Mouse (Mus musculus): Measurements from ENCODE around the gene Lsg1. TPM values are rescaled to one million over a fixed set of nuclear protein-coding genes. Genes with fewer than 3 reads are reported as not detected.

Gene Lsg1
- polyA plus RNA-seq, 1 experiment from 2014 or later, result 69.7 TPM

GRCm38 (mm10) chr16:30596959-30597681, 9.7 kb upstream of the Lsg1 start:
- Histone ChIP-seq H3K36me3 (ENCODE audit: poor library complexity, severe bottlenecking) (no peaks in the 10 kb centered on the region), H3K27ac (no peak overlapping the region; the same call in 1 of the 2 replicates), H3K4me1 (peaks cover 46% of the 10 kb centered on the region), H3K27me3 (peaks cover 62% of the 10 kb centered on the region), H3K9ac (peak overlapping the region; percentile 43), H3K9me3 (replicated peaks) (no peaks in the 10 kb centered on the region; the same call in 1 of the 2 replicates), H3K4me3 (peak overlapping the region; percentile 19; the same call in 1 of the 2 replicates), H3K4me2 (peak overlapping the region; percentile 53)
- WGBS, result 12% methylated on average over 16 of the region's 16 CpGs
- peak; percentile 58 for ATAC-seq

- Histone ChIP-seq H3K4me2 (no peak overlapping the region), H3K36me3 (ENCODE audit: poor library complexity, severe bottlenecking) (no peaks in the 10 kb centered on the region), H3K27ac (no peak overlapping the region), H3K9ac (no peak overlapping the region), H3K4me3 (no peak overlapping the region), H3K9me3 (replicated peaks) (no peaks in the 10 kb centered on the region), H3K27me3 (peaks cover 51% of the 10 kb centered on the region), H3K4me1 (peaks cover 36% of the 10 kb centered on the region)
- ATAC-seq, result peak; percentile 67; the same call in 1 of the 2 replicates
- WGBS, result 26% methylated on average over 14 of the region's 14 CpGs
These were observed 8.6 kb upstream of the Lsg1 start for GRCm38 (mm10) chr16:30595835-30596557.

DNA sequence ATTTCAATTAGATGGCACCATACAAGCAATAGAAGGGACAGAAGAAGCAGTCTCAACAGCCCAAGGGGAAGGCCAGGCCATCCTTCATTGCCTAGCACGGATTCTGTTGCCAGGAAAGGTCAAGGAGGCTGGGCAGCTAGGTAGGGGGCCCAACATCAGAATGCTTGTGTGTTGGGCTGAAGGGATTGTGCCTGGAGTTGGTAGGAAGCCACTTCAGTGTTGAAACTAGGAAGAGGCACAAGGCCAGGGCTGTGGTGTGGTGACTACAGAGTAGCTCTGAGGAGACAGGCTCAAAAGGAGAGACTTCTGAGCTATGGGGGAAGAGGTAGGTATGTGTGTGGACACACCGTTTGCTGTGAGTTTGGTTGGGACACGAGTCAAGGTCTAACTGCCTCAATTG, 8.0 kb upstream of the Lsg1 start:
- Histone ChIP-seq H3K4me2 (no peak overlapping the region), H3K36me3 (ENCODE audit: poor library complexity, severe bottlenecking) (no peaks in the 10 kb centered on the region), H3K9me3 (replicated peaks) (no peaks in the 10 kb centered on the region), H3K4me1 (peaks cover 29% of the 10 kb centered on the region), H3K27me3 (peaks cover 45% of the 10 kb centered on the region), H3K9ac (no peak overlapping the region), H3K4me3 (no peak overlapping the region), H3K27ac (no peak overlapping the region)
- no peak for ATAC-seq
- WGBS, result 51% methylated on average over 3 of the region's 3 CpGs

DNA sequence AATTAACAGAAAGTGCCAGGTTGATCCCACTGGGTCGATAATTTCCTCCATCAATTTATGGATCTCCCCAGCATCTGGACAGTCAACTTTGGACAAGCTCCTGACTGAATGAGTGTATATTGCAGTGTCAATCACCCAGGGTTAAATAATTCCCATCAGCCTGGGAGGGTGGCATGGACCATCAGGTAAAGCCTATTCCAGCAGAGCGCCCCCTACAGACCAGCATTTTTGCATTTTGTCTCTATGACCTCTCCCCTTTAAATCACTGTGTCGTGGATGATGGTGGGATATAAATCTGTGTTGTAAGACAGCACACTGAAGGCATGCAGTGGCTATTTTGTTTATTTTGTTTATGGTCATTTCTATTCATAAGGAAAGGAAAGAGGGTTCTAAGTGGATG, 4.6 kb upstream of the Lsg1 start:
- Histone ChIP-seq H3K4me3 (no peak overlapping the region), H3K9ac (no peak overlapping the region), H3K27me3 (peaks cover 23% of the 10 kb centered on the region), H3K4me1 (peaks cover 15% of the 10 kb centered on the region; the same call in 1 of the 2 replicates), H3K9me3 (replicated peaks) (no peaks in the 10 kb centered on the region), H3K27ac (no peak overlapping the region), H3K4me2 (no peak overlapping the region), H3K36me3 (ENCODE audit: poor library complexity, severe bottlenecking) (no peaks in the 10 kb centered on the region)
- ATAC-seq, result no peak
- 48% methylated on average over 3 of the region's 3 CpGs for WGBS

DNA sequence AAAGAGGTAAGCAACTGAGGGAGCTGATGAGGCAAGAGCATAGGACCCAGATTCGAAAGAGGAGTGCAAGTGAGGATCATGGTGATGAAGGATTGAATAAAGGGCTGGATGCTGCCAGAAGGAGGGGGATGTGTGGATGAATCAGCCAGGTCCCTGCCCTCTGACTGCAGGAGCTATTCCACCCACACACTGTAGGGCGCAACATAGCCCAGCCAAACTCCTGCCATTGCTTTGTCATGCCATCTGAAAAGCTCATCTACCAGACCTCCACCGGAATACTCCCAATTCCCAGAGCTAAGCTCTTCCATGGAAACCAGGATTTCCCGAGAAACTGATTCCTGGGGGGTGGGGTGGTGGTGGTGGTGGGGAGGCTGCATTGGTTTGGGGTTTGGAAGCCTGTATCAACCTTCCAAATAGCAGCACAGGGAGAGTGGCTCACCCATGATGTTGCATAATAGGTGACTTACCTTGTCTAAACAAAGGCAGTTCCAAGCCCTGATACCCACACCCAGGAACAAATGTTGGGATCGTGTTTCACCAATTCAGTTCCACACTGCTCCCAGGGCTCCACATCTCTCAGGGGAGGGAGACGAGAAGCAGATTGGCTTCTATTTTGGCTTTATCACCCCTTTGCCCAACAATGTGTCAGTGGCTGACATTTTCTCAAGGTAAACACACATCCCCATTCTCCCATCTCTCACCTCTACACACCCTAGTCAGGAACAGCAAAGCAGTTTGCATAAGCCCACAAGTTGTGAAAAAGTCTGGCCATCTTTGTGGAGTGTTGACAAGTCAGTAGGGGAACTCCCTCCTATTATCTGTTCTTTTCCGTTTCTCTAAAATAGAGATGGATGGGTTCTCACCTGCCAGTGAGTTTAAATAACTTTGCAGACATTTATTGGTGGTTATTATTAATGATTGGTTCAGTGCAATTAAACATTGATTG, 3.1 kb upstream of the Lsg1 start:
- WGBS, result 44% methylated on average over 7 of the region's 7 CpGs
- Histone ChIP-seq H3K27ac (no peak overlapping the region), H3K9me3 (replicated peaks) (no peaks in the 10 kb centered on the region), H3K4me3 (no peak overlapping the region), H3K4me1 (peaks cover 12% of the 10 kb centered on the region), H3K36me3 (ENCODE audit: poor library complexity, severe bottlenecking) (0 out of 2 replicates have a peak, but pooled peaks cover under 1% of the 10 kb centered on the region), H3K27me3 (peaks cover 19% of the 10 kb centered on the region), H3K9ac (no peak overlapping the region), H3K4me2 (no peak overlapping the region)
- ATAC-seq, result no peak

DNA sequence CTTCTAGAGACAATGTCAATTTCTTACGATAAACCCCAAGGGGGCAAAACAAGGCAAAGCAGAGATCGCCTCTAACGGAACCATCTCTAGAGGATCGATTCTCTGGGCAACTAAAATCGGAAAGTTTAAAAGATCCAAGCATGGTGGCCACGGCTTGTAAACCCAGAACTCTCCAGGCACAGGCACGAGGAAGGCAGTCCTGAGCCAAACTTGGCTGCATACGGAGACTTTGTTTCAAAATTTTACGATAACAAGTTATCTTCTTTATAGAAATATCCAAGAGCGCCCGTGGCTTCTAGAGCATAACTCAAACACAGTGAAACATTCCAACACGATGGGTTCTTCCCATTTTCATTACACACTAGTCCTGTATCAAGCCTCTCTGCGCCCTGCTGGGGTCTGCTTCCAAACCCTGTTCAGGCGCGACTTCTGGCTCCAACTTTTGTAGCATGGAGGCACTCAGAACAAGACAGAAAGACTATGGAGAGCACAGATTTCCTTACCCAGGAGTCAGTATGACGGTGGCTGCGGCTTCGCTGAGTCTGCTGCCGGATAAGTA, 378 bp downstream of the Lsg1 start:
- peak overlapping the region; percentile 71 for H3K9ac ChIP-seq
- H3K4me1 ChIP-seq, result peaks cover 12% of the 10 kb centered on the region
- peak overlapping the region; percentile 73 for H3K4me3 ChIP-seq
- 3% methylated on average over 19 of the region's 19 CpGs for WGBS
- 0 out of 2 replicates have a peak, but pooled peaks cover 4% of the 10 kb centered on the region for H3K27me3 ChIP-seq
- ATAC-seq, result no peak
- H3K27ac ChIP-seq, result peak overlapping the region; percentile 14; the same call in 1 of the 2 replicates
- no peaks in the 10 kb centered on the region for H3K9me3 ChIP-seq (replicated peaks)
- peak overlapping the region; percentile 90 for H3K4me2 ChIP-seq
- peaks cover 35% of the 10 kb centered on the region for H3K36me3 ChIP-seq (ENCODE audit: poor library complexity, severe bottlenecking)

DNA sequence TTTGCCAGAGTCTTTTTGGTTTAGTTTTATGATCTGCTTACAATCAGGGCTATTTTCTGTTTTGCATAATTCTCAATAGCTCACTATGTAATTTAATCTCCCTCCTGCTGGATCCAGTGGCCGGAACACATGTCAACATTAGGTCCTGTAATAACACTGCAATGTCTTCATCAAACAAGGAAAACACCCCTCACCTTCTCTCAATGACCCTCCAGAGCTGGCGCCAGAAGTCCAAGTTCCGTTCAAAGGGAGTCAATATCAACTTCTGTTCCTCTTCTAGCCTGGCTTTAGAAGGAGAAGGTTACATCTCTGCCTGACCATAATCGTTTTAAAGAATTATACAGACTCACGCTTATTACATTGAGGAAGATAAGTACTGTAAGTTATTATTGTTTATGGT, 6.6 kb downstream of the Lsg1 start:
- Histone ChIP-seq H3K4me2 (no peak overlapping the region), H3K9me3 (replicated peaks) (no peaks in the 10 kb centered on the region), H3K36me3 (ENCODE audit: poor library complexity, severe bottlenecking) (peaks cover 97% of the 10 kb centered on the region), H3K27ac (no peak overlapping the region), H3K27me3 (no peaks in the 10 kb centered on the region), H3K4me1 (no peaks in the 10 kb centered on the region), H3K9ac (no peak overlapping the region), H3K4me3 (no peak overlapping the region)
- ATAC-seq, result no peak
- 90% methylated on average over 5 of the region's 5 CpGs for WGBS

DNA sequence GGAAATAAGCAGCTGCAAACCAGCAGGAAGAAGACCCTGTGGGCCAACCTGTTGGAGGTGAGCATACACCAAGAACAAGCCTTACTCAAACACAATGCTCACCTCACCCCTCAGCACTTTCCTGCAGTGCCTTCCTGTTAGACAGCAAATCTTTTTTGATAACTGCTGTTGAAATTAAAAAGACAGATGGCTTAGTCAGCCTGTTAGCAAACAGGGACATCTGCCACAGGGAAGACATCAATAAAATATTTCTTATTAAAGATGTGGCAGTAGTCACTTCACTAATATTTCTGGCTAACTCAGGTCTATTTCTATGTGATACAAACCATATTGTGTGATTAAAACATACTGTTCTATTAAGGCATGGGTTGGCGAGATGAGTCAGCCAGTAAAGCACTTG, 11.0 kb downstream of the Lsg1 start:
- peaks cover 96% of the 10 kb centered on the region for H3K36me3 ChIP-seq (ENCODE audit: poor library complexity, severe bottlenecking)
- H3K9ac ChIP-seq, result no peak overlapping the region
- H3K27ac ChIP-seq, result no peak overlapping the region
- H3K9me3 ChIP-seq (replicated peaks), result no peaks in the 10 kb centered on the region
- no peak for ATAC-seq
- 92% methylated on average over 1 of the region's 1 CpGs for WGBS
- H3K4me1 ChIP-seq, result no peaks in the 10 kb centered on the region
- no peak overlapping the region for H3K4me2 ChIP-seq
- H3K27me3 ChIP-seq, result no peaks in the 10 kb centered on the region
- H3K4me3 ChIP-seq, result no peak overlapping the region

- no peak overlapping the region for H3K27ac ChIP-seq
- H3K9me3 ChIP-seq (replicated peaks), result no peaks in the 10 kb centered on the region
- WGBS, result 90% methylated on average over 7 of the region's 7 CpGs
These were observed 11.6 kb downstream of the Lsg1 start for GRCm38 (mm10) chr16:30575815-30576214.

GRCm38 (mm10) chr16:30572239-30572638, 15.2 kb downstream of the Lsg1 start:
- H3K9me3 ChIP-seq (replicated peaks), result no peaks in the 10 kb centered on the region
- no peak overlapping the region for H3K4me2 ChIP-seq
- peaks cover 96% of the 10 kb centered on the region for H3K36me3 ChIP-seq (ENCODE audit: poor library complexity, severe bottlenecking)
- no peak overlapping the region for H3K9ac ChIP-seq
- no peaks in the 10 kb centered on the region for H3K27me3 ChIP-seq
- no peaks in the 10 kb centered on the region for H3K4me1 ChIP-seq
- H3K4me3 ChIP-seq, result no peak overlapping the region
- no peak for ATAC-seq
- 27% methylated on average over 4 of the region's 4 CpGs for WGBS
- H3K27ac ChIP-seq, result no peak overlapping the region

More at GRCm38 (mm10) chr16:30575815-30576214, 11.6 kb downstream of the Lsg1 start:
- ATAC-seq, result no peak
- Histone ChIP-seq H3K4me1 (no peaks in the 10 kb centered on the region), H3K27me3 (no peaks in the 10 kb centered on the region), H3K36me3 (ENCODE audit: poor library complexity, severe bottlenecking) (peaks cover 96% of the 10 kb centered on the region), H3K9ac (no peak overlapping the region), H3K4me2 (no peak overlapping the region), H3K4me3 (no peak overlapping the region)

DNA sequence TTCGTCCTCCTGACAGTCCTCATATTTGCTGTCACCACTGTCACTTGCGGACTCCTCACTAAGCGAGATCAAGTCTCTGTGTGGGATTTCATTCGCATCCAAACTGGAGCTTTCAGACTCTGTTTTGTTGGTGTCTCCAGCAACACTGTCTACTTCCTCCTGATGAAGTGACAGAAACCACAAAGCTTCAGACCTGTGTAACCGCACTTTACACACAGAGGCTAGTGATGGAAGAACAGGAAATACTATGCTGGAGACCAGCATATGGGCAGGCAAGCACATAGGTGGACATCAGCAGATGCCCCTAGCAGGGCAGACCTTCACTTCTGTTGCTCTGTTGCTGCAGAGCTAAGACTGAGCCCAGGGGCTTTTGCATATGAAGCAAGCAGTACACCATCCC, 16.0 kb downstream of the Lsg1 start:
- Histone ChIP-seq H3K9me3 (replicated peaks) (no peaks in the 10 kb centered on the region), H3K4me1 (no peaks in the 10 kb centered on the region), H3K27ac (no peak overlapping the region), H3K27me3 (no peaks in the 10 kb centered on the region), H3K9ac (no peak overlapping the region), H3K4me2 (no peak overlapping the region), H3K36me3 (ENCODE audit: poor library complexity, severe bottlenecking) (peaks cover 96% of the 10 kb centered on the region), H3K4me3 (no peak overlapping the region)
- WGBS, result 96% methylated on average over 5 of the region's 5 CpGs
- no peak for ATAC-seq

All from forebrain, embryonic 13.5 days (tissue).